Mouse (Mus musculus): ENCODE measurements around the gene Ifrd2. TPM values are rescaled to one million over a fixed set of nuclear protein-coding genes. Genes with fewer than 3 reads are reported as not detected.

The Ifrd2 gene
- polyA plus RNA-seq, 1 experiment = 55.4 TPM

- Histone ChIP-seq H3K4me3 (ENCODE audit: low read depth, low read length) (peak overlapping the region; percentile 1; the same call in 1 of the 2 replicates), H3K27ac (ENCODE audit: insufficient read depth, low read depth, low read length) (peak overlapping the region; percentile 44; the same call in 1 of the 2 replicates), H3K27me3 (ENCODE audit: control insufficient read depth, insufficient read depth, low read length) (no peaks in the 10 kb centered on the region), H3K4me1 (ENCODE audit: control insufficient read depth, insufficient read depth, insufficient read length, low read length) (peaks cover 45% of the 10 kb centered on the region), H3K36me3 (ENCODE audit: control insufficient read depth, insufficient read depth, low read length) (peaks cover 22% of the 10 kb centered on the region)
- TF ChIP-seq POLR2A (IDR thresholded peaks at IDR 0.05; ENCODE audit: low read depth, low read length) (no peak), CTCF (IDR thresholded peaks at IDR 0.05; ENCODE audit: extremely low read depth, insufficient read length, insufficient replicate concordance, low read depth, low read length) (no peak)
- WGBS = 89% methylated on average over 14 of the region's 14 CpGs
Observed at GRCm38 (mm10) chr9:107599842-107600241, 12.4 kb downstream of the Ifrd2 start.

GRCm38 (mm10) chr9:107600745-107601144 lies 13.3 kb downstream of the Ifrd2 start:
- peaks cover 22% of the 10 kb centered on the region for H3K36me3 ChIP-seq (ENCODE audit: control insufficient read depth, insufficient read depth, low read length)
- H3K27ac ChIP-seq (ENCODE audit: insufficient read depth, low read depth, low read length) = peak overlapping the region; percentile 52; the same call in 1 of the 2 replicates
- 66% methylated on average over 12 of the region's 12 CpGs for WGBS
- H3K4me3 ChIP-seq (ENCODE audit: low read depth, low read length) = peak overlapping the region; percentile 9
- H3K4me1 ChIP-seq (ENCODE audit: control insufficient read depth, insufficient read depth, insufficient read length, low read length) = peaks cover 50% of the 10 kb centered on the region
- TF ChIP-seq POLR2A (IDR thresholded peaks at IDR 0.05; ENCODE audit: low read depth, low read length) = no peak
- peak; percentile 67; the same call in 1 of the 2 replicates for TF ChIP-seq CTCF (IDR thresholded peaks at IDR 0.05; ENCODE audit: extremely low read depth, insufficient read length, insufficient replicate concordance, low read depth, low read length)
- no peaks in the 10 kb centered on the region for H3K27me3 ChIP-seq (ENCODE audit: control insufficient read depth, insufficient read depth, low read length)

- Histone ChIP-seq H3K36me3 (ENCODE audit: control insufficient read depth, insufficient read depth, low read length) (peaks cover 22% of the 10 kb centered on the region), H3K27me3 (ENCODE audit: control insufficient read depth, insufficient read depth, low read length) (no peaks in the 10 kb centered on the region), H3K4me1 (ENCODE audit: control insufficient read depth, insufficient read depth, insufficient read length, low read length) (peaks cover 50% of the 10 kb centered on the region), H3K27ac (ENCODE audit: insufficient read depth, low read depth, low read length) (peak overlapping the region; percentile 52; the same call in 1 of the 2 replicates), H3K4me3 (ENCODE audit: low read depth, low read length) (peak overlapping the region; percentile 9)
- TF ChIP-seq POLR2A (IDR thresholded peaks at IDR 0.05; ENCODE audit: low read depth, low read length) (no peak), CTCF (IDR thresholded peaks at IDR 0.05; ENCODE audit: extremely low read depth, insufficient read length, insufficient replicate concordance, low read depth, low read length) (no peak)
- WGBS = 80% methylated on average over 11 of the region's 11 CpGs
Observed at GRCm38 (mm10) chr9:107601275-107601674, 13.8 kb downstream of the Ifrd2 start.

GRCm38 (mm10) chr9:107602068-107602648 lies 14.7 kb downstream of the Ifrd2 start:
- WGBS = 4% methylated on average over 10 of the region's 10 CpGs
- peak overlapping the region; percentile 15 for H3K27ac ChIP-seq (ENCODE audit: insufficient read depth, low read depth, low read length)

GRCm38 (mm10) chr9:107603251-107603650 lies 15.8 kb downstream of the Ifrd2 start:
- 25% methylated on average over 6 of the region's 6 CpGs for WGBS

More at GRCm38 (mm10) chr9:107602068-107602648, 14.7 kb downstream of the Ifrd2 start:
- TF ChIP-seq CTCF (IDR thresholded peaks at IDR 0.05; ENCODE audit: extremely low read depth, insufficient read length, insufficient replicate concordance, low read depth, low read length) (peak; percentile 99), POLR2A (IDR thresholded peaks at IDR 0.05; ENCODE audit: low read depth, low read length) (no peak)
- H3K36me3 ChIP-seq (ENCODE audit: control insufficient read depth, insufficient read depth, low read length) = peaks cover 22% of the 10 kb centered on the region
- peaks cover 53% of the 10 kb centered on the region for H3K4me1 ChIP-seq (ENCODE audit: control insufficient read depth, insufficient read depth, insufficient read length, low read length)
- no peak overlapping the region for H3K4me3 ChIP-seq (ENCODE audit: low read depth, low read length)
- no peaks in the 10 kb centered on the region for H3K27me3 ChIP-seq (ENCODE audit: control insufficient read depth, insufficient read depth, low read length)

GRCm38 (mm10) chr9:107605041-107605661 lies 17.7 kb downstream of the Ifrd2 start:
- Histone ChIP-seq H3K36me3 (ENCODE audit: control insufficient read depth, insufficient read depth, low read length) (peaks cover 9% of the 10 kb centered on the region; the same call in 1 of the 2 replicates), H3K27ac (ENCODE audit: insufficient read depth, low read depth, low read length) (peak overlapping the region; percentile 76), H3K27me3 (ENCODE audit: control insufficient read depth, insufficient read depth, low read length) (no peaks in the 10 kb centered on the region), H3K4me3 (ENCODE audit: low read depth, low read length) (peak overlapping the region; percentile 75), H3K4me1 (ENCODE audit: control insufficient read depth, insufficient read depth, insufficient read length, low read length) (peaks cover 49% of the 10 kb centered on the region)
- TF ChIP-seq POLR2A (IDR thresholded peaks at IDR 0.05; ENCODE audit: low read depth, low read length) (no peak), CTCF (IDR thresholded peaks at IDR 0.05; ENCODE audit: extremely low read depth, insufficient read length, insufficient replicate concordance, low read depth, low read length) (no peak)
- 29% methylated on average over 23 of the region's 23 CpGs for WGBS

More at GRCm38 (mm10) chr9:107603251-107603650, 15.8 kb downstream of the Ifrd2 start:
- peaks cover 57% of the 10 kb centered on the region for H3K4me1 ChIP-seq (ENCODE audit: control insufficient read depth, insufficient read depth, insufficient read length, low read length)
- no peaks in the 10 kb centered on the region for H3K27me3 ChIP-seq (ENCODE audit: control insufficient read depth, insufficient read depth, low read length)
- H3K36me3 ChIP-seq (ENCODE audit: control insufficient read depth, insufficient read depth, low read length) = peaks cover 18% of the 10 kb centered on the region
- H3K27ac ChIP-seq (ENCODE audit: insufficient read depth, low read depth, low read length) = no peak overlapping the region
- TF ChIP-seq POLR2A (IDR thresholded peaks at IDR 0.05; ENCODE audit: low read depth, low read length) (no peak), CTCF (IDR thresholded peaks at IDR 0.05; ENCODE audit: extremely low read depth, insufficient read length, insufficient replicate concordance, low read depth, low read length) (no peak)
- no peak overlapping the region for H3K4me3 ChIP-seq (ENCODE audit: low read depth, low read length)

- Histone ChIP-seq H3K4me3 (ENCODE audit: low read depth, low read length) (peak overlapping the region; percentile 39), H3K36me3 (ENCODE audit: control insufficient read depth, insufficient read depth, low read length) (0 out of 2 replicates have a peak, but pooled peaks cover 5% of the 10 kb centered on the region), H3K27ac (ENCODE audit: insufficient read depth, low read depth, low read length) (peak overlapping the region; percentile 63), H3K27me3 (ENCODE audit: control insufficient read depth, insufficient read depth, low read length) (no peaks in the 10 kb centered on the region), H3K4me1 (ENCODE audit: control insufficient read depth, insufficient read depth, insufficient read length, low read length) (peaks cover 46% of the 10 kb centered on the region)
- 16% methylated on average over 9 of the region's 9 CpGs for WGBS
- TF ChIP-seq POLR2A (IDR thresholded peaks at IDR 0.05; ENCODE audit: low read depth, low read length) = peak; percentile 34; the same call in 1 of the 2 replicates
- no peak for TF ChIP-seq CTCF (IDR thresholded peaks at IDR 0.05; ENCODE audit: extremely low read depth, insufficient read length, insufficient replicate concordance, low read depth, low read length)
Observed at GRCm38 (mm10) chr9:107606591-107606990, 19.1 kb downstream of the Ifrd2 start.

Data from small intestine, adult 2 months (tissue).